Mouse (Mus musculus): ENCODE data around the gene Asl. TPM values are rescaled to one million over a fixed set of nuclear protein-coding genes. Genes with fewer than 3 reads are reported as not detected.

Asl gene
- polyA plus RNA-seq, 1 experiment from 2014 or later, result 51.4 TPM

DNA sequence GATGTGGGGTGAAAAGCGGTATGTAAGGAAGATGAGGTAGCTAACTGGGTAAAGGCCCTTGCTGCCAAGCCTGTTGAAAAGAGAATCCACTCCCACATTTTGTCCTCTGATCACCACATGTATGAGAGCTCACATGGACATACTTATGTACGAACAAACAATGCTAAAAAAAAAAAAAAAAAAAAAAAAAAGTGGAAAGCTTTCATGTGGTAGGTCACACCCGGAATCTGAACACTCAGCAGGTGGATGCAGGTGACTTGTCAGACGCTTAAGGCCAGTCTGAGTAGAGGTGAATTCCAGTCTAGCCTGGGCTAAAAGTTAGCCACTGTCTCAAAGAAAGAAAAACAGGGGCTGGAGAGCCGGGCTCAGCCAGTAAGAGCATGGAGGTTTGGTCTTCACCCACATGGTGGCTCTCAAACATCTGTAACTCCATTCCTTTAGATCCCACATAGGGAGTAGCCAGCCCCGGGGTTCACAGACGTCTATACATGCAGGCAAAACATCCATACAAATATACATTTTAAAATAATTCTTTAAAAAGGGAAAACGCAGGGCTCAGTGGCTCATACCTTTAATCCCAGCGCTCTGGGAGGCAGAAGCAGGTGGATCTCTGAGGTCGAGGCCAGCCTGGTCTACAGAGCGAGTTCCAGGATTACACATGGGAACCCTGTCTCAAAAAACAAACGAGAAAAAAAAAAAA is 5.8 kb downstream of the Asl start:
- H3K27me3 ChIP-seq (replicated peaks), result no peaks in the 10 kb centered on the region
- peak overlapping the region; percentile 61 for H3K4me3 ChIP-seq (replicated peaks)
- peaks cover 16% of the 10 kb centered on the region; the same call in 1 of the 2 replicates for H3K4me1 ChIP-seq (replicated peaks)
- WGBS, result 38% methylated on average over 12 of the region's 12 CpGs
- ATAC-seq, result no peak
- no peaks in the 10 kb centered on the region for H3K9me3 ChIP-seq
- H3K27ac ChIP-seq, result no peak overlapping the region
- no peak overlapping the region for H3K9ac ChIP-seq
- peak overlapping the region; percentile 93 for H3K4me2 ChIP-seq (replicated peaks)
- H3K36me3 ChIP-seq, result no peaks in the 10 kb centered on the region

DNA sequence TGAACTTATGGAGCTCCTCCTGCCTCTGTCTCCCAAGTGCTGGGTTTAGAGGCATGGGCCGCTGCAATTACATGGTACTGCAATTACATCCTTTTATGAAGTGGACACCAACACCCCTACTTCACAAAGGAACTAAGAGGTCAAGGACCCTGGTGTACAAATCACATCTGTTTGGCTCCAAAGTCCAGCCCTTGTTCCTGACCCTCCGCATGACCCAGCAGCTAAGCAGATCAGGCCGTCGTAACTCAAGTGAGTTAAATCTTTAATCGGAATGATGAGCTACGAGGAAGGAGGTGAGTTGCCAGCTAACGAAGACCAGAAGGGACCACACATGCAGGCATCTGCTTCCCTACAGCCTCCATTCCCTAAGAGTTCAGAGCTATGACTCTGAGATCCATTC is 6.7 kb downstream of the Asl start:
- Histone ChIP-seq H3K27ac (no peak overlapping the region), H3K9me3 (no peaks in the 10 kb centered on the region), H3K27me3 (replicated peaks) (no peaks in the 10 kb centered on the region), H3K4me3 (replicated peaks) (no peak overlapping the region), H3K4me1 (replicated peaks) (peaks cover 16% of the 10 kb centered on the region; the same call in 1 of the 2 replicates), H3K9ac (no peak overlapping the region), H3K36me3 (no peaks in the 10 kb centered on the region), H3K4me2 (replicated peaks) (no peak overlapping the region)
- WGBS, result 56% methylated on average over 7 of the region's 7 CpGs
- no peak for ATAC-seq

DNA sequence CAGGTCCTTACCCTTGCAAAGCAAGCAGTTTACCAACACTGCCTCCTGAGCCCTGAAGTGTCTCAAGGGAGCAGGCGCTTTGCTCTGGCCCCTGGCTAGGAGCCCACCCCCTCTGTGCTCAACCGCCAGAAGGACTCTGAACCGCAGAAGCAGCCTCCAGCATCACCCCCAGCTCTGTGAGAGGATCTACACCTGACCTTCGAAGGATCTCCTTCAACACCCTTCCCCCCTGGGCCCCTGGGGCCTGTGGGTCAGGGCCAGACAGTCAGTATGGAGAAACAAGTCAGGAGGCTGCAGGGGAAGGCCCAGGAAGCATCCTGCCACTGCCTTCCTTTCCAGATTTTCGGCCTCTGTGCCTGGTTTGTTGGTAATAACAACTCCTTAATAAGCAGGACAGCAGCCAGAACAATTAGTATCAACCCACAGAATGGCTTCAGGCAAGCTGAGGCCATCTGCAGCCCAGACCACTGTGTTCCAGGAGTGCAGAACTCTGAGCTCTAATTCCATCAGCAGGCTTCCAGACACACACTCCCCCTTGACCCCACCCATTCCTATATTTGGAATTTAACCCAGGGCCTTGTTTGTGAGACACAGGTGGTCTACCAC is 7.6 kb downstream of the Asl start:
- Histone ChIP-seq H3K9ac (0 out of 2 replicates have a peak overlapping the region, but pooled peaks have one; percentile 3), H3K9me3 (no peaks in the 10 kb centered on the region), H3K36me3 (no peaks in the 10 kb centered on the region), H3K4me3 (replicated peaks) (no peak overlapping the region), H3K27me3 (replicated peaks) (no peaks in the 10 kb centered on the region), H3K4me2 (replicated peaks) (no peak overlapping the region), H3K27ac (no peak overlapping the region), H3K4me1 (replicated peaks) (peaks cover 16% of the 10 kb centered on the region; the same call in 1 of the 2 replicates)
- 56% methylated on average over 5 of the region's 5 CpGs for WGBS
- no peak for ATAC-seq

DNA sequence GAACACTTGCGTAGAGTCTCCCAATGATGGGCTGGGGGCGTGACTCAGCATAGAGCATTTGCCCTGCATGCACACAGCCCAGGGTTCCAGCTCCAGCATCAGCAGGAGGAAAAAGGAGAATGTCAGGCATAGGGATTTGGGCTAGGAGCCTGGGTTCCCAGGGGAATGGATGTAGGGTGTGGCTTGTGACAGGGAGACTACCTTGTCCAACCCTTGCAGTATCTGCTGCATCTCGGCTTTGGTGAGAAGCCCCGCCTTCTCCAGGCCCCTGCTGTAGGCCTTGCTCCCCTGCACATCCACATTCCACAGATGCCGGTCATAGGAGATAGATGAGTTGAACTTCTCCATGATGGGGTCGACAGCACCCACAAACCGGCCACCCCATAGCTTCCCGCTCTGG is 9.6 kb downstream of the Asl start:
- H3K27me3 ChIP-seq (replicated peaks), result no peaks in the 10 kb centered on the region

DNA sequence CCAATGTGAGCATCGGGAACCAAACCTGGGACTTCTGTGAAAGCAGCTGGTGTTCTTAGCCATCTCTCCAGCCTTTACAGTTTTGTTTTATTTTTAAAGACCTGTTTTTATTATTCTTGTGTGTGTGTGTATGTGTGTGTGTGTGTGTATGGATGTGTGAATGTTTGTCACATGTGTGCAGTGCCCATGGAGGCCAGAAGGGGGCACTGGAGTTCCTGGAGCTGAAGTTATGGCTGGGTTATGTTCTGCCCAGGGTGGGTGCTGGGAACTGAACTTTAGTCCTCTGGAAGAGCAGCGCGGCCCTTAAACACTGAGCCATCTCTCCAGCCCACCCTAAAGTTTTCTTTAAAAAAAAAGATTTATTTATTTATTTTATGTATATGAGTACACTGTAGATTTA is 13.9 kb downstream of the Asl start:
- Histone ChIP-seq H3K36me3 (peaks cover 18% of the 10 kb centered on the region), H3K4me1 (replicated peaks) (no peaks in the 10 kb centered on the region), H3K9ac (no peak overlapping the region), H3K4me2 (replicated peaks) (no peak overlapping the region), H3K9me3 (no peaks in the 10 kb centered on the region), H3K4me3 (replicated peaks) (no peak overlapping the region), H3K27ac (no peak overlapping the region), H3K27me3 (replicated peaks) (no peaks in the 10 kb centered on the region)
- WGBS, result 99% methylated on average over 3 of the region's 3 CpGs
- ATAC-seq, result no peak

More for the DNA sequence above, 9.6 kb downstream of the Asl start:
- peaks cover 14% of the 10 kb centered on the region; the same call in 1 of the 2 replicates for H3K4me1 ChIP-seq (replicated peaks)
- no peak overlapping the region for H3K9ac ChIP-seq
- no peak overlapping the region for H3K4me2 ChIP-seq (replicated peaks)
- WGBS, result 53% methylated on average over 8 of the region's 8 CpGs
- no peak overlapping the region for H3K4me3 ChIP-seq (replicated peaks)
- ATAC-seq, result no peak
- H3K36me3 ChIP-seq, result 0 out of 2 replicates have a peak, but pooled peaks cover 6% of the 10 kb centered on the region
- H3K9me3 ChIP-seq, result no peaks in the 10 kb centered on the region
- no peak overlapping the region for H3K27ac ChIP-seq

DNA sequence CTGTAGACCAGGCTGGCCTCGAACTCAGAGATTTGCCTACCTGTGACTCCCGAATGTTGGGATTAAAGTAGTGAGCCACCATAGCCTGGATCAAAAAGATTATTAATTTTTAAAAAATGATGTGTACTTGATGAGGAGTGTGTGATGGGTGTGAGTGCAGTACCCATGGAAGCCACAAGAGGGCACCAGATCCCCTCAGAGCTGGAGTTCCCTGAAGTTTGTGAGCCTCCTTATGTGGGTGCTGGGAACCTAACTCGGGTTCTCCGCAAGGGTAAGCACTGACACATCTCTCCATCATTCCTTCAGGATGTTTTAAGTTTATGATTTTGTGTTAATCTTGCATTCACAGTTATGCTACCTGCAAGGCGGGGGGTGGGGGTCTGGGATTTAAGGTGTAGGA is 18.1 kb downstream of the Asl start:
- Histone ChIP-seq H3K9ac (no peak overlapping the region), H3K9me3 (no peaks in the 10 kb centered on the region), H3K4me2 (replicated peaks) (no peak overlapping the region), H3K27ac (no peak overlapping the region), H3K27me3 (replicated peaks) (no peaks in the 10 kb centered on the region), H3K4me1 (replicated peaks) (no peaks in the 10 kb centered on the region), H3K4me3 (replicated peaks) (no peak overlapping the region), H3K36me3 (peaks cover 18% of the 10 kb centered on the region)
- no peak for ATAC-seq
- WGBS, result 96% methylated on average over 5 of the region's 5 CpGs

DNA sequence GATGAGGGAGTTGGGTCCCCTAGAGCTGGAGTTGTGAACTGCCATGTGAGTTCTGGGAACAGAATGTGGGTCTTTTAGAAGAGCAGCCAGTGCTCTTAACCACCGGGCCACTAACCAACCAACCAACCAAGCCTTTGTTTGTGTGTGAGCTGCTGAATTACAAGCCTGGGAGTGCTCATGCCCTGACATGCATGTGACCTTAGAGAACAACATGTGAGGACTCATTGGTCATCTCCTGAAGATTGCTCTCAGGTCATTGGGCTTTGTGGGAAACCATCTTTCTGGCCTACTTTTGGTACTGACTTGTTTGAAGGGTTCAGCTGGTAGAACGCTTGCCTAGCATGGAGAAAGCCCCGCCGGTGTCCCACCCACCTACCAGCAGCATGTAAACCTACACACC is 19.3 kb downstream of the Asl start:
- no peaks in the 10 kb centered on the region for H3K27me3 ChIP-seq (replicated peaks)
- H3K4me2 ChIP-seq (replicated peaks), result no peak overlapping the region
- H3K27ac ChIP-seq, result no peak overlapping the region
- no peaks in the 10 kb centered on the region for H3K4me1 ChIP-seq (replicated peaks)
- no peak overlapping the region for H3K9ac ChIP-seq
- 91% methylated on average over 4 of the region's 4 CpGs for WGBS
- no peak for ATAC-seq
- peaks cover 12% of the 10 kb centered on the region for H3K36me3 ChIP-seq
- H3K9me3 ChIP-seq, result no peaks in the 10 kb centered on the region
- H3K4me3 ChIP-seq (replicated peaks), result no peak overlapping the region

DNA sequence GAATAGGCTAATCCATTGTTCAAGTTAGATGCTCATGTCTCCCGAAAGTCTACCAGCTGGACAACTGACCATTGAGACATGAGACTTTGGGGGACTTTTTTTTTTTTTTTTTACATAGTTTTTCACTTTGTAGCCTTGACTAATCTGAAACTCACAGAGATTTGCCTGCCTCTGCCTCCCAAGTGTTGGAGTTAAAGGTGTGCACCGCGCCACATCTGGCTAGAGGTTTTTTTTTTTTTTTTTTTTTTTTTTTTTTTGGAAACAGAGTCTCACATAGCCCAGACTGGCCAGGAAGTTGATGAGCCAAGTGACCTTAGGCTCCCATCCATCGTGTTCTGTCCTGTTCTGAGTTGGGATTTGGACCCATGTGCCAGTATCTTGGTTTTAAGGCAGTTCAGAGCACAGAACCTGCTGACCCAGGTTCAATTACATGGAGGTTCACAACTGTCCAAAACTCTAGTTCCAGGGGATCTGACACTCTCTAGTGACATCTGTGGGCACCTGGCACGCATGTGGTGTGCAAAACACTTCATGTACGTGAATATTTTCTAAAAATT is 20.9 kb downstream of the Asl start:
- H3K9me3 ChIP-seq, result no peaks in the 10 kb centered on the region
- H3K36me3 ChIP-seq, result peaks cover 12% of the 10 kb centered on the region
- H3K27ac ChIP-seq, result no peak overlapping the region
- no peak overlapping the region for H3K4me3 ChIP-seq (replicated peaks)
- no peak overlapping the region for H3K9ac ChIP-seq
- no peak overlapping the region for H3K4me2 ChIP-seq (replicated peaks)
- 79% methylated on average over 6 of the region's 6 CpGs for WGBS
- no peak for ATAC-seq
- peaks cover 4% of the 10 kb centered on the region; the same call in 1 of the 2 replicates for H3K4me1 ChIP-seq (replicated peaks)
- H3K27me3 ChIP-seq (replicated peaks), result no peaks in the 10 kb centered on the region

DNA sequence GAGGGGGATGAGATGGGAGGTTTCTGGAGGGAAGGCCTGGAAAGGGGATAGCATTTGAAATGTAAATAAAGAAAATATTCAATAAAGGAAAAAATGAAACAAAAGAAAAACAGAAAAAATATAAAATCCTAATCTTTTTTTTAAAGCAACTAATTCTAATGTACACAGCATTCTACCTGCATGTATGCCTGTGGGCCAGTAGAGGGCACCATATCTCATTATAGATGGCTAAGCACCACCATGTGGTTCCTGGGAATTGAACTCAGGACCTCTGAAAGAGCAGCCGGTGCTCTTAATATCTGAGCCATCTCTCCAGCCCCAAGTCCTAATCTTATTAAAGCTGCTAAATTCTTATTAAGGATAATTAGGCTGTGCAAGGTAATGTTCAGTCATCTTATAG is 21.7 kb downstream of the Asl start:
- Histone ChIP-seq H3K36me3 (peaks cover 12% of the 10 kb centered on the region), H3K4me1 (replicated peaks) (peaks cover 6% of the 10 kb centered on the region; the same call in 1 of the 2 replicates), H3K9me3 (no peaks in the 10 kb centered on the region), H3K9ac (no peak overlapping the region), H3K4me3 (replicated peaks) (no peak overlapping the region), H3K27ac (no peak overlapping the region), H3K27me3 (replicated peaks) (no peaks in the 10 kb centered on the region), H3K4me2 (replicated peaks) (no peak overlapping the region)
- no peak for ATAC-seq
- 92% methylated on average over 1 of the region's 1 CpGs for WGBS

DNA sequence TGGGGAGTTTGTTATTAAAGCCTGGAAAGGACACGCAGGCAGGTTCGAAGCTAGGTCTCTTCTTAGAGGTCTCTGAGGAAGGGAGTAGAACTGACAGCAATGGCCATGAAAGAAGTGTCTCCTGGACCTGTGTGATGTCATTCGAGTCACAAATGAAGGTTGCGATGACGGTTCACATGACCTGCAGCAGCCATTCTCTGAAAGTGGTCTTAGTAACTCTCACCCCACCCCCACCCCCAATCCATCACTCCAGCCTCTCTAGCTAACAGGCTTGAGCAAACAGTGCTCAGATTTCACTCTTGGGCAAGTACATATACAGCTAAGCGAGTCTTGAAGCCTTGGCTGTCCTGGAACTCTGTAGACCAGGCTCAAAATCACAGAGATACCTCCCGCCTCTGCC is 25.8 kb downstream of the Asl start:
- peak overlapping the region; percentile 78 for H3K4me2 ChIP-seq (replicated peaks)
- 34% methylated on average over 7 of the region's 7 CpGs for WGBS
- peak overlapping the region; percentile 71; the same call in 1 of the 2 replicates for H3K9ac ChIP-seq
- H3K4me1 ChIP-seq (replicated peaks), result peaks cover 6% of the 10 kb centered on the region; the same call in 1 of the 2 replicates
- H3K36me3 ChIP-seq, result no peaks in the 10 kb centered on the region
- peak; percentile 8 for ATAC-seq
- H3K27me3 ChIP-seq (replicated peaks), result no peaks in the 10 kb centered on the region
- H3K4me3 ChIP-seq (replicated peaks), result peak overlapping the region; percentile 62
- no peaks in the 10 kb centered on the region for H3K9me3 ChIP-seq
- peak overlapping the region; percentile 88 for H3K27ac ChIP-seq

DNA sequence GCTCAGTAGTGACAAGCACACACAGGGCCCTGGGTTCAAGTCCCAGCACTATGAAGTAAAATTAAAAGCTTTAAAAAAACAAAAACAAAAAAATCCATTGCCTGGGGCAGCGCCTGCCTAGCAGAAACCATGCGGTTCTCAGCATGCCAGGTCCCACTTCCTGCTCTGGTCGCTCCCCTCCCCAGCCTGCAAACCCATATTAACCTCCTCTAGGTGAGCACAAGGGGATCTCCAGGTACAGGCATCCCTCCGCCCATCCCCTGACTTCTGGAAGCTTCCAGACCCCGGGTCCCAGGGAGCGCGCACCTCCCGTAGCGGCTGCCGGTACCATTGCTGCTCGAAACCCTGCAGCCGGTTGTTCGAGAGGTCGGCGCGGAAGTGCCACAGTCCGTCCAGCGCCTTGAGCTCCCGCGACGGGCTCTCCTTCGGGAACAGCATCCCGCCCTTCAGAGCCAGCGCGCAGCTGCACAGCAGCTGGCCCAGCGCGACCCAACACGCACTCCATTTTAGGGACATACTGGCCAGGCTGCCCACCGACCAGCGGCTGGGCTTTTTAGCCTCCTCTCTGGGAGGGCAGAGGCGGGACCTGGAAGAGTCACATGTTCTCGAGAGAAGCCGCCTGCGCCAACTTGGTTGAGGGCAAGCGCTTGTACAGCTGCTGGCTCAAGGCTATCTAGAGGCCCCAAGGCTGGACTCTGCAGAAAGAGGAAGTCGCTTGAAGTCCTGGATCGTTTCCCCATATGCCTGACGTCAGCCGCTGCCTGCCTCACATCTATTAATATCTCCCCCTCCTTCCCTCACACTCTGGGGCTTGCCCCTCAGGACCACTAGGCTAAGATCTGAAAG is 26.5 kb downstream of the Asl start, which contains the start of gene Gusb:
Gusb (minus strand) TSS at position 749 of the 846 bp plus-strand sequence.
- 0 out of 2 replicates have a peak, but pooled peaks cover 1% of the 10 kb centered on the region for H3K36me3 ChIP-seq
- H3K27ac ChIP-seq, result peak within 1 kb of the TSS; percentile 88
- H3K4me3 ChIP-seq (replicated peaks), result peak within 1 kb of the TSS; percentile 62
- peaks cover 6% of the 10 kb centered on the region; the same call in 1 of the 2 replicates for H3K4me1 ChIP-seq (replicated peaks)
- peak; percentile 91 for ATAC-seq
- no peaks in the 10 kb centered on the region for H3K9me3 ChIP-seq
- peak within 1 kb of the TSS; percentile 78 for H3K4me2 ChIP-seq (replicated peaks)
- under 1% methylated on average over 39 of the region's 39 CpGs for WGBS
- peak within 1 kb of the TSS; percentile 71 for H3K9ac ChIP-seq
- H3K27me3 ChIP-seq (replicated peaks), result no peaks in the 10 kb centered on the region

Measured in intestine, embryonic 15.5 days (tissue).